Mouse (Mus musculus): Measurements from ENCODE around the gene Mvp. TPM values are rescaled to one million over a fixed set of nuclear protein-coding genes. Genes with fewer than 3 reads are reported as not detected.
A peak's percentile ranks its signal among the peaks of the same experiment; 100 is the strongest.

Gene Mvp
- total and polyA plus RNA-seq, 3 experiments, result 19.8 to 20.6 TPM; not detected in 1

DNA sequence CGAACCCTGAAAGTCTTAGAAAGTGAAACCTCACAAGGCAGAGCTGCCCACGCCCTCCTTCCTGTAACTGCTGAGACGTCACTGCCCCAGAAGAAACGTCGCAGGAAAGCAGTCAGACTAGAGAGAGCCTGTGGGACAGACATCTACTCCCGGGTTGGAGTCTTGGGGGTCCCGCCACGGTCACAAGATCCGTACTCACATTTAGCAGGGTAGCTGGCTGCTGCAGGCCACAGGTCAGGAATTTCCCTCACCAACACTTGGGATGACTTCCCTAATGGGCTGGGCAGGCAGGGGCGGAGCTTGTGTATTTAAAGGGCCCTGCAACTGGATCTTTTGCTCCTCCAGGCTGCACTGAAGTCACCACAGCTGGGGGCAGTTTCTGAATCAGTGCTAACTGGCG lies at the start of gene Mvp (continued):
- TF ChIP-seq JUND (IDR thresholded peaks at IDR 0.05; ENCODE audit: low read depth, low read length), result no peak
- TF ChIP-seq HCFC1 (IDR thresholded peaks at IDR 0.05; ENCODE audit: low read depth, low read length), result peak; percentile 77

DNA sequence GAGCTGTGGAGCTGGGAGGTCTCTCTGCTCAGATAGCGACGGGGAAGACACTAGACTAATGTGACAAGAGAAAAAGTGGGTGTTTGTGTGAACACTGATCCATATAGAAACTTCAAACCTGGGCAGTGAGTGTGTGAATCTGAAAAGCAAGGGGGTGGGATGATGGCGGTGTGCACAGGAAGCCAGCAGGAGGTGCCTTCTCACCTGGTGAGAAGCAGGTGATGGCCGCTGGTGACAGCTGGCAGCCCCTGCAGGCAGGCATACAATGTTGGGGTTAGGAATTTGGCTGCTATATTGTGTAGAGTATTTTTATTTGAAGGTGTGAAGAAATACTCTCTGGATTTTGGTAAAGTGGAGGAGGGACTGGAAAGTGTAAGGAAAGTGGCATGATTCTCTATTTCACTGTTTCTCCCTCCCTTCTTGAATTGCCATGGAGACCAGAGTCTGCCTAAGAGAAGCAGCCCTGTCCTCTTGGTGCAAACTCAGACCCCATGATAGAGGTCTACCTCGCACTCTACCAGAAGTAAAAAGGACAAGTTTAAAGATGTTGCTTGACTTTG lies 40.7 kb upstream of the Mvp start:
- H3K9me3 ChIP-seq (replicated peaks; ENCODE audit: insufficient read depth, low read length), result no peaks in the 10 kb centered on the region
- peaks cover 3 to 4% of the 10 kb centered on the region in 2 experiments; a peak in 1 of 4 replicates for H3K4me1 ChIP-seq (ENCODE audit: control insufficient read depth in 1 of 2, insufficient read depth in 2 of 2, low read length in 2 of 2)
- H3K4me3 ChIP-seq (ENCODE audit: control insufficient read depth in 1 of 2, insufficient read depth in 1 of 2, low read depth in 2 of 2, low read length in 2 of 2), result no peak overlapping the region
- no peak overlapping the region for H3K27ac ChIP-seq (ENCODE audit: control insufficient read depth, low read depth, low read length)
- no peaks in the 10 kb centered on the region for H3K27me3 ChIP-seq (ENCODE audit: control insufficient read depth in 1 of 2, insufficient read depth in 2 of 2, low read length in 2 of 2)
- DNase-seq (ENCODE audit: low read depth, low spot score), result no peak
- peaks cover 0 to 1% of the 10 kb centered on the region in 2 experiments; a peak in 1 of 4 replicates for H3K36me3 ChIP-seq (ENCODE audit: control insufficient read depth in 1 of 2, insufficient read depth in 2 of 2, low read length in 2 of 2)
- no peaks in the 10 kb centered on the region for H3K79me2 ChIP-seq (ENCODE audit: control insufficient read depth, insufficient read depth, low read length, poor library complexity)
- TF ChIP-seq SMC3 (IDR thresholded peaks at IDR 0.05; ENCODE audit: low read depth, low read length), result no peak
- no peak overlapping the region for H3K9ac ChIP-seq (ENCODE audit: control insufficient read depth, low read depth, low read length, poor library complexity, severe bottlenecking)

DNA sequence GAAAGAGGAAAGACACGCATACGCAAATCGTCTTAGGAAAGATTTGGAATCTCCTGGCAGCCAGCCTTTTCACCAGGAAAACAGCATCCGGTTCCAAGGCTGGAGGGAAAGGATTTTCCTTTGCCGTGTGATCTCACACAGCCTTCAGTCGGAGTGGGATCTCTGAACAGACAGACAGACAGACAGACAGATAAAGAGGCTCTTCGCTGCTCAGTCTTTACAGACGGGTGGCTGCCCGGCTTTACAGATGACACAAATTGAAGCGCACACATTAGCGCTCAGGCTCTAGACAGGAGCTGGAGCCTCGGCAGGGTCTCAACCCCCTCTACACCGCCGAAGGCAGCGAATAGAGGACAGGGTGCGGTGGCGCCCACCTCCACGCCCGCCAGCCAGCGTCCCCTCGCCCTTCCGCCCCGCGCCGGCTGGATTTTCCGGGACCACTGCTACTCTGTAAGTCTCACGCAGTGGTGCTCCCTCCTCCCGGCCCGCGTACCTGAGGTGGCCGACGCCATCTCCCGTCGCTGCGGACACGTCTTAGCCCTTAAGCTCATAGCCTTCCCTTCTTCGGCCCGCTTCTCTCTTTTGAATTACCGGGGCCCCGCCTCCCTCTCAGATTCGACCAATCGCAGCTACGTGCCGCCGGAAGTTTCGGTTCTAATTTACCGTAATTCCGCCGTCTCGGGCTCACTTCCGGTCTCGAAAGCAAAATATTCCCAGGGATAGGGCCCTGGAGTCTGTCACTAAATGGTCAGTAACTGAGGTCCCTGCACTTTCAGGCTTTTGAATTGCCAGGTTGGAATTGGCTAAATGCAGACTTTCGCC lies 27.6 kb upstream of the Mvp start, which contains the start of gene Kif22:
TSS of gene Kif22 (minus strand) at position 621 of the 822 bp plus-strand sequence.
- Histone ChIP-seq H3K27me3 (ENCODE audit: control insufficient read depth in 1 of 2, insufficient read depth in 2 of 2, low read length in 2 of 2) (no peaks in the 10 kb centered on the region), H3K9ac (ENCODE audit: control insufficient read depth, low read depth, low read length, poor library complexity, severe bottlenecking) (peak within 1 kb of the TSS; percentile 92), H3K79me2 (ENCODE audit: control insufficient read depth, insufficient read depth, low read length, poor library complexity) (peaks cover 31% of the 10 kb centered on the region), H3K4me3 (ENCODE audit: control insufficient read depth in 1 of 2, insufficient read depth in 1 of 2, low read depth in 2 of 2, low read length in 2 of 2) (peak within 1 kb of the TSS; percentile 77 to 95), H3K9me3 (replicated peaks; ENCODE audit: insufficient read depth, low read length) (no peaks in the 10 kb centered on the region), H3K27ac (ENCODE audit: control insufficient read depth, low read depth, low read length) (peak within 1 kb of the TSS; percentile 81), H3K4me1 (ENCODE audit: control insufficient read depth in 1 of 2, insufficient read depth in 2 of 2, low read length in 2 of 2) (peaks cover 2 to 18% of the 10 kb centered on the region in 2 experiments; a peak in 3 of 4 replicates), H3K36me3 (ENCODE audit: control insufficient read depth in 1 of 2, insufficient read depth in 2 of 2, low read length in 2 of 2) (peaks cover 0 to 16% of the 10 kb centered on the region in 2 experiments; a peak in 3 of 4 replicates)
- DNase-seq (ENCODE audit: low read depth, low spot score), result peak; percentile 94
- TF ChIP-seq HCFC1 (IDR thresholded peaks at IDR 0.05; ENCODE audit: low read depth, low read length) (peak; percentile 83), NRF1 (IDR thresholded peaks at IDR 0.05; ENCODE audit: insufficient read depth, low read depth, low read length, poor library complexity, severe bottlenecking) (no peak), RCOR1 (IDR thresholded peaks at IDR 0.05; ENCODE audit: low read depth, low read length) (no peak; the same call in 1 of the 2 replicates), E2F4 (IDR thresholded peaks at IDR 0.05; ENCODE audit: borderline replicate concordance, low read depth, low read length) (peak; percentile 77; the same call in 1 of the 2 replicates), POLR2AphosphoS5 (IDR thresholded peaks at IDR 0.05; ENCODE audit: borderline replicate concordance, low read depth, low read length) (no peak), MAX (IDR thresholded peaks at IDR 0.05; ENCODE audit: low read length) (no peak), UBTF (IDR thresholded peaks at IDR 0.05; ENCODE audit: borderline replicate concordance, insufficient read depth, low read depth, low read length) (0 out of 2 replicates have a peak, but pooled peaks have one; percentile 31), CHD1 (IDR thresholded peaks at IDR 0.05; ENCODE audit: low read depth, low read length) (no peak), ETS1 (IDR thresholded peaks at IDR 0.05; ENCODE audit: low read depth, low read length) (0 out of 2 replicates have a peak, but pooled peaks have one; percentile 29), ZMIZ1 (IDR thresholded peaks at IDR 0.05; ENCODE audit: low read depth, low read length) (no peak), POLR2AphosphoS2 (IDR thresholded peaks at IDR 0.05; ENCODE audit: low read length) (peak; percentile 96), BHLHE40 (IDR thresholded peaks at IDR 0.05; ENCODE audit: borderline replicate concordance, low read depth, low read length) (no peak), JUND (IDR thresholded peaks at IDR 0.05; ENCODE audit: low read depth, low read length) (no peak), SIN3A (IDR thresholded peaks at IDR 0.05; ENCODE audit: low read length) (peak; percentile 83), KAT2A (conservative IDR thresholded peaks at IDR 0.05; ENCODE audit: low read depth, low read length) (peak; percentile 50; the same call in 1 of the 2 replicates), GATA1 (IDR thresholded peaks at IDR 0.05; ENCODE audit: low read depth, low read length) (no peak), MAZ (IDR thresholded peaks at IDR 0.05; ENCODE audit: low read depth, low read length) (no peak), MXI1 (IDR thresholded peaks at IDR 0.05; ENCODE audit: low read depth, low read length) (peak; percentile 74; the same call in 1 of the 2 replicates), USF2 (IDR thresholded peaks at IDR 0.05; ENCODE audit: borderline replicate concordance in 1 of 2, insufficient read depth in 1 of 2, low read depth in 1 of 2, low read length in 2 of 2) (no peak), CTCF (IDR thresholded peaks at IDR 0.05 in 2 of 3, conservative IDR thresholded peaks at IDR 0.05 in 1 of 3; ENCODE audit: control insufficient read depth in 1 of 3, insufficient read depth in 1 of 3, low read depth in 2 of 3, low read length in 3 of 3, poor library complexity in 1 of 3, severe bottlenecking in 1 of 3) (no peak), SMC3 (IDR thresholded peaks at IDR 0.05; ENCODE audit: low read depth, low read length) (no peak), ELF1 (IDR thresholded peaks at IDR 0.05; ENCODE audit: low read depth, low read length) (peak; percentile 84), TAL1 (IDR thresholded peaks at IDR 0.05; ENCODE audit: low read length) (no peak), MEF2A (IDR thresholded peaks at IDR 0.05; ENCODE audit: extremely low read depth, insufficient replicate concordance, low read depth, low read length, poor library complexity, severe bottlenecking) (no peak; the same call in 1 of the 2 replicates), ZC3H11A (IDR thresholded peaks at IDR 0.05; ENCODE audit: low read depth, low read length) (no peak)
